Mouse (Mus musculus) liver, embryonic 15.5 days (tissue): ENCODE results near the gene Bcar3. TPM values are rescaled to one million over a fixed set of nuclear protein-coding genes. Genes with fewer than 3 reads are reported as not detected.

Experiments used
- ATAC-seq: fragments of 200-750 bp; cut with Nextera tagmentation; 2 replicates; pipeline ENCODE4 v1.8.0; 2017; ENCODE audit warnings: moderate number of reproducible peaks, mild to moderate bottlenecking, moderate library complexity; ENCODE audit not compliant: insufficient read depth
- H3K27ac ChIP-seq: fragments of 300-500 bp; sonication (generic); replicated peaks from 2 replicates; pipeline ENCODE4 v1.5.1; 2015; ENCODE audit warnings: mild to moderate bottlenecking, inconsistent platforms
- H3K27me3 ChIP-seq: fragments of 300-500 bp; sonication (generic); 2 replicates; pipeline ENCODE4 v1.6.1; 2015; ENCODE audit warnings: mild to moderate bottlenecking, inconsistent platforms
- H3K36me3 ChIP-seq: fragments of 300-500 bp; sonication (generic); replicated peaks from 2 replicates; pipeline ENCODE4 v1.6.1; 2015; ENCODE audit warnings: moderate library complexity, mild to moderate bottlenecking, inconsistent platforms
- H3K4me1 ChIP-seq: fragments of 300-500 bp; sonication (generic); replicated peaks from 2 replicates; pipeline ENCODE4 v1.6.1; 2015; ENCODE audit warnings: inconsistent platforms
- H3K4me2 ChIP-seq: fragments of 300-500 bp; sonication (generic); 2 replicates; pipeline ENCODE4 v1.6.1; 2015; ENCODE audit warnings: moderate library complexity, mild to moderate bottlenecking, inconsistent platforms
- H3K4me3 ChIP-seq: fragments of 300-500 bp; sonication (generic); replicated peaks from 2 replicates; pipeline ENCODE4 v1.5.1; 2015; ENCODE audit warnings: mild to moderate bottlenecking, inconsistent platforms
- H3K9ac ChIP-seq: fragments of 300-500 bp; sonication (generic); 2 replicates; pipeline ENCODE4 v1.6.1; 2015; ENCODE audit warnings: moderate library complexity, mild to moderate bottlenecking, inconsistent platforms
- H3K9me3 ChIP-seq: fragments of 300-500 bp; sonication (generic); replicated peaks from 2 replicates; pipeline ENCODE4 v1.6.1; 2016; ENCODE audit warnings: inconsistent platforms
- WGBS: fragments of 180-500 bp; shearing (Covaris S2); methylation state at CpG from one replicate; pipeline ENCODE4 v1.1.7; 2015; ENCODE audit warnings: mixed read lengths; ENCODE audit not compliant: insufficient replicate concordance; 5-methylcytosine and 5-hydroxymethylcytosine counted together
- polyA plus RNA-seq: library from polyadenylated mRNA; unstranded; fragments of >200 nt; fragmentation: Nextera tagmentation; extraction: Ambion mirVana; gene quantifications from 2 replicates; pipeline ENCODE4 v1.2.1, GENCODE M21; 2015

Gene Bcar3
- polyA plus RNA-seq, 1 experiment from 2014 or later = 5.2 TPM

DNA sequence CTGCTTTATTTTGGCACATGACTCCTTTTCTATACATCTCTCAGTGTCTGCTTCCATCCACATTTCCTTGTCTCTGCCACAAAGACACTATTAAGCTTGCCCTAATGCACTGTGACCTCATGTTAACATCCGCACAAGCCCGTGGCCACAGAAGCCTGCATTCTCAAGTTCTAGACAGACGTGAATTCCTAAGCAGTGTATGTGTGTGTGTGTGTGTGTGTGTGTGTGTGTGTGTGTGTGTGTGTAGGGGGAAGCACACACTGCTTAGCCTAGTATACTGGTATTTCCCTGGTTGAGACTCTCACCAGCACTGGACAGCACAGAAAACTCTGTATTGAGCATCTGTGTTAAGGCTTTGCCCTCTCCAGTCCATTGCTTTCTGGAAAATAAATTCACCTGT lies 70.6 kb downstream of the Bcar3 start:
- Histone ChIP-seq H3K27me3 (no peaks in the 10 kb centered on the region), H3K4me1 (no peaks in the 10 kb centered on the region), H3K9me3 (no peaks in the 10 kb centered on the region), H3K4me3 (no peak overlapping the region), H3K9ac (no peak overlapping the region), H3K4me2 (no peak overlapping the region), H3K36me3 (no peaks in the 10 kb centered on the region), H3K27ac (no peak overlapping the region)
- WGBS = 64% methylated on average over 3 of the region's 3 CpGs
- no peak for ATAC-seq

DNA sequence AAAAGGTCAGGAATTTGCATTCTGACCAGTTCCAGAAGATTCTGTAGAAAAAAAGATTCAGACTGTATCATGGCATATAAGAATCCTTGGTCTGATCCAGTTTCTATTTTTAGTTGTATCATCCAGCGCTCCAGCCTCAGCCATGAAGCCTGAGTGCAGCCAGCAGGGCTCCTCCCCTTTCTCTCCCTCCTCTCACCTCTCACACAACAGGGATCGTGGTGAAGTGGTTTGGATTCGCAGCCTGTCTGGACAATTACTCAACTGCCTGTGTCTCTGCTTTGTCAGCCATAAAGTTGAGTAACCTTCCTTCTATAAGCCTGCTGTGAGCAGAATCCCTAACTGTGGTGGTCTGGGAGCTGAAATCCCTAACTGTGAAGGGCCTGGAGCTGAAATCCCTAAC lies 71.4 kb downstream of the Bcar3 start:
- WGBS = 35% methylated on average over 3 of the region's 3 CpGs

DNA sequence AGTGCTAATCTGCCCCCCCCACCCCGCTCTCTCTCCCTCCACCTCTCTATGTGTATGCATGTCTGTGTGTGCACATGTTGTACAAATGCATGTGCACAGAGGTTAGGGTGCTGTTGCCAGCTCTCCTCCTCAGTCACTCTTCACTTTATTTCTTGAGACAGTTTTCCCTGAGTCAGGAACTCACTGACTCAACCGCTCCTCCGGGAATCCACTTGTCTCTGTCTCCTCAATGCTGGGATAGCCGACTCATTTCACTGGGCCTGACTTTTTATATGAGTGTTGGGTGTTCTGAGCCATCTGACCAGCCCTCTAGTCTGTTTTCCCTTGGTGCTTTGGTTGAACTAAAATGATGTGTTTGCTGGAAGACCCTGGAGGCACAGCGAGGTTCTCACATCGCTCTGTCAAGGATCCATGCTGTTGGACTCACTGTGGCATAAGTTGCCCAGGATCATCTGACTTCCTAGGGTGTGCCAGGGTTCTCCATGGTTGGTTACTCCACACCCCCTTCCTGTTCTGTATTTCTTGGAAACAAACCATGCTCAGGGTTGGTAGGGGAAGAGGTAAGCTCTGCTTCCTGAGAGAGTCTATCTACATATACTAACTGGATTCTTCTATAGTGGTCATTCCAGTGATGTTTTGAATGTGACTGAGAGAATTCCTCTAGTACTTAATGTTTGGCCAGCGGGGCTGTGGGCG lies 77.9 kb downstream of the Bcar3 start:
- no peak for ATAC-seq
- 66% methylated on average over 8 of the region's 8 CpGs for WGBS
- Histone ChIP-seq H3K36me3 (no peaks in the 10 kb centered on the region), H3K9ac (no peak overlapping the region), H3K4me1 (no peaks in the 10 kb centered on the region), H3K27ac (no peak overlapping the region), H3K27me3 (no peaks in the 10 kb centered on the region), H3K4me2 (no peak overlapping the region), H3K4me3 (no peak overlapping the region), H3K9me3 (no peaks in the 10 kb centered on the region)

More for the DNA sequence above, 71.4 kb downstream of the Bcar3 start:
- no peak overlapping the region for H3K27ac ChIP-seq
- no peaks in the 10 kb centered on the region for H3K9me3 ChIP-seq
- ATAC-seq = no peak
- no peaks in the 10 kb centered on the region for H3K36me3 ChIP-seq
- no peak overlapping the region for H3K9ac ChIP-seq
- no peak overlapping the region for H3K4me2 ChIP-seq
- H3K4me3 ChIP-seq = no peak overlapping the region
- no peaks in the 10 kb centered on the region for H3K27me3 ChIP-seq
- H3K4me1 ChIP-seq = no peaks in the 10 kb centered on the region

DNA sequence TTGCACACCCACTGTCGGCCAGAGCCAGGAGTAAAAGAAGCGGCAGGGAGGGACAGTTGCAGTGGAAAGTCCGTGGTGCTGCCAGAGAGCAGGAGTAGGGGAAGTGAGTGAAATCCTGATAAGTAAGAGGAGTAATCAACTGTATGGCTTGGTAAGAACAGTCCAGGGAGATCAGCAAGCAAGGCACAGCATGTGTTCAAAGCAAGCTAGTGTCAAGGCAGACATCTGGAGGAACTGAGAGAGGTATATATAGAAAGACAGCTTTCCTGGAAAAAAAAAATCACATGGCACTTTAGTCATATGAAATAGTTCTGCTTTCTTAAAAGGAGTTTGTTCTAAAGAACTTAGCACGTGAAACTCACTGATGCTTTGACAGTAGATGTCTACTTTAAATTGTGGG lies 78.7 kb downstream of the Bcar3 start:
- no peak for ATAC-seq

DNA sequence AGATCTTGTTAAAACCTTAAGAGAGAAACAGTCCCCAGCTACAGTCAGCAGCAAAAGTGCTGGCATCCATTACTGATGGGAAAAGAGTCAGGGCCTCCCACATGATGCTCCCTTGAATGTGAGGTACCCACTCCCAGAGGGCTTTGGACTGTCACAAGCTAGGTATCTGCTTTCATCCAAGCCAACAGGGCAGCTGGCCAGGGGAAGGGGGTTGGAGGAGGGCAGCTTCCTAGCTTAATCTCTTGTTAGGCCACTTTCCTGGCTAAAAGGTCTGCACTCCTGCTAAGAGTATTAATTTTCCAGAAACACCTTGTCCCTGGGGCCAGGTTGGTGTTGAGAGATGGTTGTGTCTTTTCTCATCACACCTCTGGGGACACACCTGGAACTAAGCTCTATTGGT lies 82.1 kb downstream of the Bcar3 start:
- Histone ChIP-seq H3K9me3 (no peaks in the 10 kb centered on the region), H3K4me1 (0 out of 2 replicates have a peak, but pooled peaks cover 2% of the 10 kb centered on the region), H3K9ac (no peak overlapping the region), H3K4me3 (no peak overlapping the region), H3K4me2 (no peak overlapping the region), H3K27ac (no peak overlapping the region), H3K27me3 (no peaks in the 10 kb centered on the region), H3K36me3 (no peaks in the 10 kb centered on the region)
- no peak for ATAC-seq

More for the DNA sequence above, 78.7 kb downstream of the Bcar3 start:
- Histone ChIP-seq H3K4me1 (no peaks in the 10 kb centered on the region), H3K9me3 (no peaks in the 10 kb centered on the region), H3K4me2 (no peak overlapping the region), H3K27ac (no peak overlapping the region), H3K9ac (no peak overlapping the region), H3K4me3 (no peak overlapping the region), H3K27me3 (no peaks in the 10 kb centered on the region), H3K36me3 (no peaks in the 10 kb centered on the region)
- WGBS = 17% methylated on average over 4 of the region's 4 CpGs

DNA sequence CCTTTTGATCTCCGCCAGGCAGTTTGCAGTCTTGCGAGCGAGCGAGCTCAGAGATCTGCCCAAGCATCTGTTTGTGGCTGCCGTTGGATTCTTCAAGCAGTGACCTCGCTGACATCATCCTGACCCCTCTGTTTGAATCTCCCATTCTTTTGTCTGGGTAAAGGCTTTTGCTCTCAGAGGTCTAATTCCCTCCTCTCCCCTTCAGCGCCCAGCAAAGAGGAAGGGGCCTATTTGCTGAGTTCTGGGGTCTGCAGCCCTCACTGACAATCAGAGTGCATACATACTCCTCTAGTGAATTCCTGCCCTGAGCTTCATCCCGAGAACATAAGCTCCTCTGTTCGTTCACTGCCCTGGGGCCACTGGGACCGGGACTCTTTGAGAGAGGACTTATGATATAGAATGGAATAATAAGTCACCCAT lies 82.5 kb downstream of the Bcar3 start:
- 58% methylated on average over 10 of the region's 10 CpGs for WGBS
- no peak overlapping the region for H3K27ac ChIP-seq
- H3K4me2 ChIP-seq = no peak overlapping the region
- H3K4me1 ChIP-seq = 0 out of 2 replicates have a peak, but pooled peaks cover 2% of the 10 kb centered on the region
- no peaks in the 10 kb centered on the region for H3K9me3 ChIP-seq
- H3K36me3 ChIP-seq = no peaks in the 10 kb centered on the region
- no peak overlapping the region for H3K4me3 ChIP-seq
- H3K27me3 ChIP-seq = no peaks in the 10 kb centered on the region
- H3K9ac ChIP-seq = no peak overlapping the region
- no peak for ATAC-seq

DNA sequence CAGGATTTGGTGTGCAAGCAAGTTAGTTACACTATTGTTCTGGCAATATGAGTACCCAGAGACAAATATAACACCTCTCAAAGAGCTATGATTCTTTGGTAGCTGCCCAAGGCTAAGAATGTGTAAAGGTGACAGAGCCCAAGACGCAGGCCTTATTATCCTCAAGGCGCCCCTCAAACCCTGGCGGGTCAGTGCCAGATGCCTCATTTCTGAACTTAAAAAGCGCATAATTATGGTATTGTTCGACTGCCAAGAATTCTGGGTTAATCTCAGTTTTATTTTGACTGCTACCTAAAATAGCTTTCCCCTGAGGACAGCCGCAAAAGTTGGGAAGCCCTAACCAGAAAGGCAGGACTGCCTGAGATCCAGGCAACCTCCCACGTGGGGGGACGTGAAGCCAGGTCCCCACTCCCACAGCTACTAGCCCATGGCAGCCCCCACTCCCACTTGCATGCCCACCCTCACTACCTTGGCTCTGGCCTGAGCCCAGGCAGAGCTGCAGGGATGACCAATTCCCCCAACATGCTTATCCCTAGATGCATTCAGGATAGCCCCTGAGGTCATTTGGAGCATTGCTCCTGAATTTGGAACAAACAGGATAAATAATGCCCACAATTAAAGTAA lies 83.0 kb downstream of the Bcar3 start:
- Histone ChIP-seq H3K27ac (no peak overlapping the region), H3K4me3 (no peak overlapping the region), H3K9ac (no peak overlapping the region), H3K4me1 (0 out of 2 replicates have a peak, but pooled peaks cover 2% of the 10 kb centered on the region), H3K27me3 (no peaks in the 10 kb centered on the region), H3K4me2 (no peak overlapping the region), H3K9me3 (no peaks in the 10 kb centered on the region), H3K36me3 (no peaks in the 10 kb centered on the region)
- no peak for ATAC-seq
- 58% methylated on average over 8 of the region's 8 CpGs for WGBS

DNA sequence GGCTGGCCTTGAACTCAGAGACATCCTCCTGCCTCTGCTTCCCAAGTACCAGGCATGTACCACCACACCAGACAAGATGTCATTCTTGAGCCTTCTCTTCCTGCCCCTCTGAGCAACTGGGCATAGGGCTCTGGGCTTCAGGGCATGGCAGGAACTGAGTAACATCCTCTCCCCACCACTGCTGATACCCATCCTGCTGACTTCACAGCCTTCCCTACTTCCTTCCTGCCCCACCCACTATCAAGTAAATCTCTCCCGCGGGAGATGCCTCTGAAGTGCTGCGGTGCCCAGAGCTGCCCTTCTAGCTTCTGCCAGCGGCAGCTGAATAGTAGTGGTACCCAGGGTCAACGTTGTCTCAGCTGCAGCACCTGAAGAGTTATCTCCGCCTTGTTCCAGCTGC lies 84.7 kb downstream of the Bcar3 start:
- Histone ChIP-seq H3K36me3 (no peaks in the 10 kb centered on the region), H3K4me1 (0 out of 2 replicates have a peak, but pooled peaks cover 2% of the 10 kb centered on the region), H3K4me3 (no peak overlapping the region), H3K27ac (no peak overlapping the region), H3K27me3 (no peaks in the 10 kb centered on the region), H3K4me2 (no peak overlapping the region), H3K9ac (no peak overlapping the region), H3K9me3 (no peaks in the 10 kb centered on the region)
- 17% methylated on average over 6 of the region's 6 CpGs for WGBS
- no peak for ATAC-seq

DNA sequence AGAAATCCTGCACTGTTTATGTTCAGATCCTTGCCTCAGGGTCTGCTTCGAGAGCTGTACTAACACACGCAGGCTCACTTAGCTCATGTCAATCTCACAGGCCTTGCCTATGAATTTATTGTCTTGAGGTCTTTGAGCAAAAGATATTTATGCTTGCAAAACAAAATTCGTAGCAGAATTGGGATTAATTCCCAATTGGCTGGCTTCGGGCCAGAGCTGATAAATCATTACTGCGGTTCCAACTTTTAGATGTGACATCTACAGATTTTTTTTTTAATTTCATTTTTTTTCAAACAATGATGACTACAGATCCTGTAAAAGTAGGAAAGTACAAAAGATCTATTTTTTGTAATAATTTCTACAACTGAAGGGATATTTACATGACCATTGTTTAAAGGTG lies 86.8 kb downstream of the Bcar3 start:
- WGBS = 70% methylated on average over 5 of the region's 5 CpGs
- Histone ChIP-seq H3K27ac (no peak overlapping the region), H3K27me3 (no peaks in the 10 kb centered on the region), H3K4me2 (no peak overlapping the region), H3K9me3 (no peaks in the 10 kb centered on the region), H3K4me1 (0 out of 2 replicates have a peak, but pooled peaks cover 2% of the 10 kb centered on the region), H3K4me3 (no peak overlapping the region), H3K9ac (no peak overlapping the region), H3K36me3 (no peaks in the 10 kb centered on the region)
- ATAC-seq = no peak

DNA sequence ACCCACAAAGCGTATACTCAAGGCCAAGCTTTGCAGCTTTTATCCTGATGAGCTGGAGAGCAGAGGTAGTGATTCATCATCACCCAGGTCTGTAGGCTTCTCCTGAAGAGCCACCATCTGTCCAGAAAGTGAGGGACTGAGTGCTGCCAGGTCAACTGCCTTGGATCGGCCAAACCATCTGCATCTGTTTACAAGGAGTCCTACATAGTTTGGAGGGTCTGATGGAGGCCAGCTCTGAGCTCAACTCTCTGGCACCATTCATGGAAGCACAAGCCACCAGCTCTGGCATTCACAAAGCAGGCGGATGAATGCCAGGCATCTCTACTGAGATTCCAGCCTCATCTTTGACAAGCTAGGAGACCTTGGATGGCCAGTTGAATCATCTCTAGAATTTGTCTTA lies 87.7 kb downstream of the Bcar3 start:
- 63% methylated on average over 3 of the region's 3 CpGs for WGBS
- ATAC-seq = no peak
- H3K27ac ChIP-seq = no peak overlapping the region

DNA sequence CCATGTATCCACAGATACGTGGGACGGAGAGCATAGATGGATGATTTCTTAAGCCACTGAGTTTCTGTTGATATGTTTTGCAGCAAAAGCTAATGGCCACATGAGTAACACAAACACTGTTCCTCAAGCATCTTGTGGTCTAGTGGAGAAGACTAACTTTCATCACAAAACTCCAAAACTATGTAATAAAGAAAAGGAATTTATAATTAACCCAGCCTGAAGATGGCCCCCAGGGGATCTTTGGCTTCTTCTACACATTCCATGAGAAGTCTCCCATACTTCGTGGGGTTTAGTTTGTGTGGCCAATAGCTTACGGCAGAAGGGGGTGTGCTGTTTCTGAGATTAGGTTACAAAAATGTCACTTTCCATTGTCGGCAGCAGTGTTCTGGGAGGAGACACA lies 92.5 kb downstream of the Bcar3 start:
- Histone ChIP-seq H3K9me3 (no peaks in the 10 kb centered on the region), H3K4me1 (no peaks in the 10 kb centered on the region), H3K27ac (no peak overlapping the region), H3K9ac (no peak overlapping the region), H3K27me3 (no peaks in the 10 kb centered on the region), H3K4me3 (no peak overlapping the region), H3K36me3 (no peaks in the 10 kb centered on the region), H3K4me2 (no peak overlapping the region)
- WGBS = 65% methylated on average over 5 of the region's 5 CpGs
- ATAC-seq = no peak

More for the DNA sequence above, 87.7 kb downstream of the Bcar3 start:
- H3K9me3 ChIP-seq = no peaks in the 10 kb centered on the region
- no peaks in the 10 kb centered on the region for H3K36me3 ChIP-seq
- 0 out of 2 replicates have a peak, but pooled peaks cover 2% of the 10 kb centered on the region for H3K4me1 ChIP-seq
- H3K4me3 ChIP-seq = no peak overlapping the region
- no peaks in the 10 kb centered on the region for H3K27me3 ChIP-seq
- H3K9ac ChIP-seq = no peak overlapping the region
- no peak overlapping the region for H3K4me2 ChIP-seq
